Mouse (Mus musculus) embryonic facial prominence, embryonic 12.5 days (tissue): Measurements from ENCODE around the gene Maml3. TPM values are rescaled to one million over a fixed set of nuclear protein-coding genes. Genes with fewer than 3 reads are reported as not detected.
A peak's percentile ranks its signal among the peaks of the same experiment; 100 is the strongest.

Source experiments
- ATAC-seq: fragments of 200-750 bp; cut with Nextera tagmentation; 2 replicates; pipeline ENCODE4 v1.8.0; 2017; ENCODE audit not compliant: insufficient number of reproducible peaks, insufficient read depth, low FRiP score, low TSS enrichment
- H3K27ac ChIP-seq: fragments of 300-500 bp; sonication (generic); 2 replicates; pipeline ENCODE4 v1.5.1; 2016; ENCODE audit warnings: mild to moderate bottlenecking
- H3K27me3 ChIP-seq: fragments of 300-500 bp; sonication (generic); 2 replicates; pipeline ENCODE4 v1.6.1; 2016; ENCODE audit warnings: mild to moderate bottlenecking, moderate library complexity
- H3K36me3 ChIP-seq: fragments of 300-500 bp; sonication (generic); 2 replicates; pipeline ENCODE4 v1.6.1; 2016; ENCODE audit warnings: mild to moderate bottlenecking
- H3K4me1 ChIP-seq: fragments of 300-500 bp; sonication (generic); 2 replicates; pipeline ENCODE4 v1.6.1; 2016
- H3K4me2 ChIP-seq: fragments of 300-500 bp; sonication (generic); replicated peaks from 2 replicates; pipeline ENCODE4 v1.6.1; 2016; ENCODE audit warnings: mild to moderate bottlenecking, moderate library complexity
- H3K4me3 ChIP-seq: fragments of 300-500 bp; sonication (generic); 2 replicates; pipeline ENCODE4 v1.5.1; 2016; ENCODE audit warnings: mild to moderate bottlenecking
- H3K9ac ChIP-seq: fragments of 300-500 bp; sonication (generic); 2 replicates; pipeline ENCODE4 v1.6.1; 2016; ENCODE audit warnings: mild to moderate bottlenecking, moderate library complexity
- H3K9me3 ChIP-seq: fragments of 300-500 bp; sonication (generic); 2 replicates; pipeline ENCODE4 v1.6.1; 2016; ENCODE audit warnings: mild to moderate bottlenecking, moderate library complexity
- WGBS: fragments of 180-500 bp; shearing (Covaris S2); methylation state at CpG from one replicate; pipeline ENCODE4 v1.1.7; 2016; 5-methylcytosine and 5-hydroxymethylcytosine counted together
- polyA plus RNA-seq: library from polyadenylated mRNA; unstranded; fragments of >200 nt; fragmentation: Nextera tagmentation; extraction: Ambion mirVana; gene quantifications from 2 replicates; pipeline ENCODE4 v1.2.1, GENCODE M21; 2016

Gene Maml3
- polyA plus RNA-seq, 1 experiment from 2014 or later, result 6.4 TPM

DNA sequence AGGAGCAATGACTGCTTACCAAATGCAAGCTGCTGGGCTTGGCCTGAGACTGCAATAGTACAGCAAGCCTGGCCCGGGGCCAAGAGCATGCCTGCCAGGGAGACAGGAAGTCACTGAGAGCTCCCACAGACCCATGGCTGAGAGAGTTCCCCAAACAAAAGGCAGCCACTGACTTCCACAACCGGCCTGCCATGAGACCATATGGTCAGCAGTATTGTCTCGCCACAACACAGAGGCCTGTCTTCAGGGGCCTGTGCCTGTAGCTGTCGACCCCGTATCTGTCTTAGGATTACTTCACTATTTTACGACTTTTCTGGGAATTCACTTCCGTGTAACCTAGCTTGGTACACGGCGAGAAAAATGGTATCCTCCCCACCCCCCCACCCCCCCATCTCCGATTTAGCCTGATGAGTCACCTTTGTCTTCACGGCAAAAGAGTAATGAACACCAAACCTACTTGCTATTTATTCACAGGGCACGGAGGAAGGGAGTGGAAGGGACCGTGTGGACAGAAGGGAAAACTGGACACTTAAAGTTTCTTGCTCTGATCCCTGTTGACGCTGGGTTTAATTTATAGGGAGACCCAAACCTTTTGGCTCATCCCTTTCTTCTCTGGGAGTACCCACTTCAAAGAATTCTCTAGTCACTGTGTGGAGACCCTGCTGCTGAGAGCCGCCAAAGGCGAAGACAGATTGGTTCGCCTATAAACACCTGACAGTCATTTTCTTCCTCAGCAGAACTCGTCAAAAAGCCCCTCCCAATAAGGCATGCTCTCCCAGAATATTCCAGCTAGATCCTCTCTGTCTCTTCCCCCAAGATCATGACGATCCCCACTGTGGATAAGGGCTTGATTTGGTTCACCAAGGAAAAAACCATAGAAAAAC, 16.2 kb downstream of the Maml3 start:
- H3K9me3 ChIP-seq, result no peaks in the 10 kb centered on the region
- peak; percentile 68; the same call in 1 of the 2 replicates for ATAC-seq
- H3K9ac ChIP-seq, result no peak overlapping the region
- H3K27me3 ChIP-seq, result no peaks in the 10 kb centered on the region
- WGBS, result 17% methylated on average over 19 of the region's 19 CpGs
- H3K4me3 ChIP-seq, result no peak overlapping the region
- no peaks in the 10 kb centered on the region for H3K36me3 ChIP-seq
- H3K27ac ChIP-seq, result peak overlapping the region; percentile 73
- H3K4me2 ChIP-seq, result peak overlapping the region; percentile 29
- peaks cover 48% of the 10 kb centered on the region for H3K4me1 ChIP-seq

GRCm38 (mm10) chr3:52087636-52088280, 17.1 kb downstream of the Maml3 start:
- no peak for ATAC-seq

GRCm38 (mm10) chr3:52078763-52079162, 26.1 kb downstream of the Maml3 start:
- H3K4me2 ChIP-seq, result no peak overlapping the region
- no peak overlapping the region for H3K4me3 ChIP-seq
- H3K9ac ChIP-seq, result no peak overlapping the region
- H3K4me1 ChIP-seq, result peaks cover 3% of the 10 kb centered on the region; the same call in 1 of the 2 replicates
- H3K36me3 ChIP-seq, result no peaks in the 10 kb centered on the region
- ATAC-seq, result no peak
- no peaks in the 10 kb centered on the region for H3K27me3 ChIP-seq
- no peaks in the 10 kb centered on the region for H3K9me3 ChIP-seq
- H3K27ac ChIP-seq, result no peak overlapping the region
- 92% methylated on average over 2 of the region's 2 CpGs for WGBS

More at GRCm38 (mm10) chr3:52087636-52088280, 17.1 kb downstream of the Maml3 start:
- Histone ChIP-seq H3K4me2 (no peak overlapping the region), H3K36me3 (no peaks in the 10 kb centered on the region), H3K27ac (peak overlapping the region; percentile 69), H3K4me3 (no peak overlapping the region), H3K4me1 (peaks cover 43% of the 10 kb centered on the region), H3K9ac (no peak overlapping the region), H3K27me3 (no peaks in the 10 kb centered on the region), H3K9me3 (no peaks in the 10 kb centered on the region)
- WGBS, result 70% methylated on average over 7 of the region's 7 CpGs

DNA sequence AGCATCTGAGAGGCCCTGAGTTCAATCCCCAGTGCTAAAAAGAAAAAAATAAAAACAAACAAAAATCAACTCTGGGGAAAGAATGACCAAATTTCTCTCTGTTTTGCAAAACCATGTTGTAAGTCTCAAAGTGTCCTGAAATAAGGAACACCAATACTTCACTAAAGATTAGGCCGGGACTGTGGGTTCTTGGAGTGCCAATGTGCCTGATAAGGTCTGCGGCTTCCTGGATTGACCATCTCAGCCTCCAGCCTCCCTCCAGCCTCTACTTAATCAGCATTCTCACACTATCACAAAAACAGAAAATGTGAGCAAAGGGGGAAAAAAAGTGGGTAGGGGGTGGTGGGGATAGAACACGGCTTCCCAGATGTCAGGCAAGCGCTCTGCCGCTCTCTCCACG, 30.9 kb downstream of the Maml3 start:
- ATAC-seq, result no peak
- no peaks in the 10 kb centered on the region for H3K27me3 ChIP-seq
- no peaks in the 10 kb centered on the region for H3K36me3 ChIP-seq
- peaks cover 27% of the 10 kb centered on the region for H3K4me1 ChIP-seq
- no peak overlapping the region for H3K27ac ChIP-seq
- H3K9me3 ChIP-seq, result no peaks in the 10 kb centered on the region
- no peak overlapping the region for H3K4me2 ChIP-seq
- 73% methylated on average over 6 of the region's 6 CpGs for WGBS
- H3K9ac ChIP-seq, result no peak overlapping the region
- no peak overlapping the region for H3K4me3 ChIP-seq

- no peak overlapping the region for H3K9ac ChIP-seq
- no peaks in the 10 kb centered on the region for H3K27me3 ChIP-seq
- WGBS, result 40% methylated on average over 5 of the region's 5 CpGs
- no peaks in the 10 kb centered on the region for H3K9me3 ChIP-seq
- no peak overlapping the region for H3K27ac ChIP-seq
- H3K4me1 ChIP-seq, result peaks cover 27% of the 10 kb centered on the region
- no peaks in the 10 kb centered on the region for H3K36me3 ChIP-seq
- no peak overlapping the region for H3K4me2 ChIP-seq
- no peak for ATAC-seq
- H3K4me3 ChIP-seq, result no peak overlapping the region
Observed at GRCm38 (mm10) chr3:52071996-52072395, 32.9 kb downstream of the Maml3 start.

- peak overlapping the region; percentile 22 for H3K4me3 ChIP-seq
- WGBS, result 5% methylated on average over 4 of the region's 4 CpGs
- no peak for ATAC-seq
- H3K9ac ChIP-seq, result peak overlapping the region; percentile 38
- no peaks in the 10 kb centered on the region for H3K36me3 ChIP-seq
- H3K4me1 ChIP-seq, result peaks cover 27% of the 10 kb centered on the region
- no peak overlapping the region for H3K27ac ChIP-seq
- H3K4me2 ChIP-seq, result peak overlapping the region; percentile 48
- no peaks in the 10 kb centered on the region for H3K9me3 ChIP-seq
- no peaks in the 10 kb centered on the region for H3K27me3 ChIP-seq
Observed at GRCm38 (mm10) chr3:52070163-52070478, 34.8 kb downstream of the Maml3 start.

- no peak for ATAC-seq
- no peaks in the 10 kb centered on the region for H3K27me3 ChIP-seq
- H3K9me3 ChIP-seq, result no peaks in the 10 kb centered on the region
- peak overlapping the region; percentile 22 for H3K4me3 ChIP-seq
- 11% methylated on average over 25 of the region's 25 CpGs for WGBS
- peak overlapping the region; percentile 48 for H3K4me2 ChIP-seq
- peaks cover 27% of the 10 kb centered on the region for H3K4me1 ChIP-seq
- H3K27ac ChIP-seq, result no peak overlapping the region
- H3K9ac ChIP-seq, result peak overlapping the region; percentile 38
- H3K36me3 ChIP-seq, result no peaks in the 10 kb centered on the region
Observed at GRCm38 (mm10) chr3:52069304-52070162, 35.3 kb downstream of the Maml3 start.

- H3K4me1 ChIP-seq, result peaks cover 24% of the 10 kb centered on the region
Observed at GRCm38 (mm10) chr3:52068885-52069284, 36.0 kb downstream of the Maml3 start.

GRCm38 (mm10) chr3:52067181-52067580, 37.7 kb downstream of the Maml3 start:
- peaks cover 36% of the 10 kb centered on the region for H3K4me1 ChIP-seq

More at GRCm38 (mm10) chr3:52068885-52069284, 36.0 kb downstream of the Maml3 start:
- WGBS, result 68% methylated on average over 3 of the region's 3 CpGs
- Histone ChIP-seq H3K9me3 (no peaks in the 10 kb centered on the region), H3K36me3 (no peaks in the 10 kb centered on the region), H3K27me3 (no peaks in the 10 kb centered on the region), H3K4me3 (no peak overlapping the region), H3K9ac (no peak overlapping the region), H3K27ac (no peak overlapping the region), H3K4me2 (no peak overlapping the region)
- ATAC-seq, result no peak

GRCm38 (mm10) chr3:52066142-52066541, 38.7 kb downstream of the Maml3 start:
- Histone ChIP-seq H3K36me3 (no peaks in the 10 kb centered on the region), H3K4me1 (peaks cover 38% of the 10 kb centered on the region), H3K9ac (no peak overlapping the region), H3K4me3 (no peak overlapping the region), H3K9me3 (no peaks in the 10 kb centered on the region), H3K27ac (no peak overlapping the region), H3K27me3 (no peaks in the 10 kb centered on the region), H3K4me2 (no peak overlapping the region)
- no peak for ATAC-seq
- WGBS, result 65% methylated on average over 3 of the region's 3 CpGs

More at GRCm38 (mm10) chr3:52067181-52067580, 37.7 kb downstream of the Maml3 start:
- whole genome bisulfite sequencing, result 77% methylated on average over 6 of the region's 6 CpGs
- H3K4me2 ChIP-seq, result no peak overlapping the region
- H3K27ac ChIP-seq, result no peak overlapping the region
- no peaks in the 10 kb centered on the region for H3K36me3 ChIP-seq
- no peaks in the 10 kb centered on the region for H3K27me3 ChIP-seq
- ATAC-seq, result no peak
- H3K4me3 ChIP-seq, result no peak overlapping the region
- H3K9me3 ChIP-seq, result no peaks in the 10 kb centered on the region
- H3K9ac ChIP-seq, result no peak overlapping the region

GRCm38 (mm10) chr3:52063261-52063655, 41.6 kb downstream of the Maml3 start:
- 72% methylated on average over 3 of the region's 3 CpGs for WGBS
- Histone ChIP-seq H3K9ac (no peak overlapping the region), H3K27ac (no peak overlapping the region), H3K27me3 (no peaks in the 10 kb centered on the region), H3K4me1 (peaks cover 32% of the 10 kb centered on the region), H3K4me2 (no peak overlapping the region), H3K9me3 (no peaks in the 10 kb centered on the region), H3K36me3 (no peaks in the 10 kb centered on the region), H3K4me3 (no peak overlapping the region)
- no peak for ATAC-seq
